32 mouse cellular contexts compared by ENCODE assay signal in genomic region chr10:78095221-78095620, GRCm38 (mm10). TPM values are rescaled to one million over a fixed set of nuclear protein-coding genes. Genes with fewer than 3 reads are reported as not detected.
DNase-seq lines count a peak whose midpoint lies in the region; ATAC-seq and TF ChIP-seq lines count a peak whose summit lies in the region.
"Had no signal": no experiment of that assay in that cellular context is flagged by ENCODE, and none has a peak within 500 bp of the region (broad histone marks: within the 10 kb centered on the region; RNA-seq: fewer than 3 reads in every experiment).

No protein-coding gene starts in this region.

- TF ChIP-seq EP300 in lung, postnatal 0 days (IDR thresholded peaks at IDR 0.05) = no peak

- ATAC-seq in lung, postnatal 0 days = 0 out of 2 replicates have a peak, but pooled peaks have one; percentile 17
- ATAC-seq: activated CD4-positive, CD25-positive, alpha-beta regulatory T cell, adult 4 months; CD4-positive, CD25-positive, alpha-beta regulatory T cell, adult 4 months; forebrain, embryonic 14.5 days; forebrain, embryonic 16.5 days; Patski had no signal

- DNase-seq in heart, adult 11 months = peak; percentile 92
- no peak for DNase-seq in heart, adult 18-20 months
- DNase-seq in lung, postnatal 0 days (ENCODE audit: low spot score) = peak; percentile 11
- no peak for DNase-seq in lung, postnatal 14 days
- no peak for DNase-seq in thymus, postnatal 0 days (ENCODE audit: low spot score)
- DNase-seq: adrenal gland, adult 8-10 months; adrenal gland, postnatal 14 days; adrenal gland, postnatal 36 days; B cell, adult 2 months; cerebellum, adult 11 months; cerebellum, adult 18-20 months; cerebellum, adult 8-10 months; cerebellum, adult 9-11 months; cerebellum, postnatal 14 days; cerebellum, postnatal 36 days; embryo, embryonic 11 days had no signal

- no peak overlapping the region for H3K9ac ChIP-seq in lung, postnatal 0 days (replicated peaks; ENCODE audit: low read depth)
- H3K9ac ChIP-seq: embryonic facial prominence, embryonic 13.5 days; embryonic facial prominence, embryonic 15.5 days; forebrain, embryonic 12.5 days had no signal

- TF ChIP-seq POLR2A in bone marrow macrophage, adult 2 months (IDR thresholded peaks at IDR 0.05; ENCODE audit: borderline replicate concordance, low read depth, low read length) = no peak

- no peaks in the 10 kb centered on the region for H3K9me3 ChIP-seq in lung, postnatal 0 days (ENCODE audit: low read length)
- H3K9me3 ChIP-seq: embryonic facial prominence, embryonic 13.5 days; embryonic facial prominence, embryonic 15.5 days; forebrain, embryonic 12.5 days; G1E had no signal

- H3K4me1 ChIP-seq in lung, postnatal 0 days (ENCODE audit: insufficient read depth, low read depth, low read length) = no peaks in the 10 kb centered on the region
- H3K4me1 ChIP-seq in bone marrow macrophage, adult 2 months (ENCODE audit: control insufficient read depth, insufficient read depth, low read length) = peaks cover 21% of the 10 kb centered on the region
- H3K4me1 ChIP-seq: embryonic facial prominence, embryonic 13.5 days; embryonic facial prominence, embryonic 15.5 days; forebrain, embryonic 10.5 days; forebrain, embryonic 12.5 days had no signal

- H3K4me3 ChIP-seq in lung, postnatal 0 days (ENCODE audit: low read depth, low read length) = no peak overlapping the region
- H3K4me3 ChIP-seq in bone marrow macrophage, adult 2 months (ENCODE audit: insufficient read depth, low read length) = no peak overlapping the region
- H3K4me3 ChIP-seq: embryonic facial prominence, embryonic 13.5 days; embryonic facial prominence, embryonic 15.5 days; erythroblast, embryonic 14.5 days; forebrain, embryonic 10.5 days; forebrain, embryonic 12.5 days had no signal

- no peak overlapping the region for H3K27ac ChIP-seq in lung, postnatal 0 days (ENCODE audit: low read length)
- peak overlapping the region; percentile 57 for H3K27ac ChIP-seq in bone marrow macrophage, adult 2 months (ENCODE audit: insufficient read depth, low read depth, low read length)
- H3K27ac ChIP-seq: embryonic facial prominence, embryonic 13.5 days; embryonic facial prominence, embryonic 15.5 days; forebrain, embryonic 10.5 days; forebrain, embryonic 12.5 days had no signal

- no peaks in the 10 kb centered on the region for H3K36me3 ChIP-seq in lung, postnatal 0 days (ENCODE audit: insufficient read depth, low read length)
- H3K36me3 ChIP-seq: embryonic facial prominence, embryonic 13.5 days; embryonic facial prominence, embryonic 15.5 days; forebrain, embryonic 10.5 days; forebrain, embryonic 12.5 days; G1E had no signal

- no peaks in the 10 kb centered on the region for H3K27me3 ChIP-seq in lung, postnatal 0 days (replicated peaks; ENCODE audit: insufficient read depth, low read length)
- H3K27me3 ChIP-seq: embryonic facial prominence, embryonic 13.5 days; embryonic facial prominence, embryonic 15.5 days; forebrain, embryonic 12.5 days; Patski had no signal

- H3K4me2 ChIP-seq in lung, postnatal 0 days (replicated peaks; ENCODE audit: low read depth, low read length) = no peak overlapping the region
- H3K4me2 ChIP-seq: embryonic facial prominence, embryonic 13.5 days; embryonic facial prominence, embryonic 15.5 days; forebrain, embryonic 12.5 days had no signal

- no peak for TF ChIP-seq CTCF in lung, postnatal 0 days (IDR thresholded peaks at IDR 0.05)
- TF ChIP-seq CTCF in bone marrow macrophage, adult 2 months (IDR thresholded peaks at IDR 0.05; ENCODE audit: low read depth, low read length) = no peak

RNA-seq across cellular contexts. Expression of gene Icosl, which starts 26.1 kb away (rescaled TPM):
- 1 to 10 TPM; 5.7 to 8.4 TPM for total RNA-seq in heart, adult 18-20 months (2021)
- 5.4 and 5.8 TPM in 2 replicates for polyA plus RNA-seq in lung, postnatal 0 days (2015; fragmentation: Nextera tagmentation; extraction: Ambion mirVana)
- 18.6 and 20.8 TPM in 2 replicates for polyA plus RNA-seq in bone marrow macrophage, adult 2 months (2012; ENCODE audit: insufficient read depth, insufficient read length, missing spikeins)
- polyA plus RNA-seq in thymus, postnatal 0 days (2015; fragmentation: Nextera tagmentation; extraction: Ambion mirVana) = 6.2 and 6.7 TPM in 2 replicates
- polyA plus RNA-seq: G1E had no signal

RNA-seq across cellular contexts. Expression of gene Aire, which starts 51.8 kb away (rescaled TPM):
- total RNA-seq in heart, adult 18-20 months (2021) = not detected
- polyA plus RNA-seq in lung, postnatal 0 days (2015; fragmentation: Nextera tagmentation; extraction: Ambion mirVana) = not detected in 2 replicates
- polyA plus RNA-seq in bone marrow macrophage, adult 2 months (2012; ENCODE audit: insufficient read depth, insufficient read length, missing spikeins) = not detected in 2 replicates
- 8.8 and 10.1 TPM in 2 replicates for polyA plus RNA-seq in thymus, postnatal 0 days (2015; fragmentation: Nextera tagmentation; extraction: Ambion mirVana)
- total RNA-seq: adrenal gland, adult 18-20 months; adrenal gland, adult 8-10 months; adrenal gland, postnatal 14 days; adrenal gland, postnatal 36 days; common myeloid progenitor, adult 5-6 weeks; G1E had no signal
- polyA plus RNA-seq: erythroblast, embryonic 14.5 days had no signal

RNA-seq across cellular contexts. Expression of gene Dnmt3l, which starts 53.5 kb away (rescaled TPM):
- not detected for total RNA-seq in heart, adult 18-20 months (2021)
- 0.36 TPM in 1 of 2 replicates, not detected in the other for polyA plus RNA-seq in lung, postnatal 0 days (2015; fragmentation: Nextera tagmentation; extraction: Ambion mirVana)
- polyA plus RNA-seq in bone marrow macrophage, adult 2 months (2012; ENCODE audit: insufficient read depth, insufficient read length, missing spikeins) = 1.5 and 2.2 TPM in 2 replicates
- polyA plus RNA-seq in thymus, postnatal 0 days (2015; fragmentation: Nextera tagmentation; extraction: Ambion mirVana) = 0.69 and 1.1 TPM in 2 replicates
- polyA plus RNA-seq: activated CD4-positive, CD25-positive, alpha-beta regulatory T cell, adult 4 months; brain, embryonic 14.5 days; CD4-positive, CD25-positive, alpha-beta regulatory T cell, adult 4 months; embryonic facial prominence, embryonic 11.5 days; erythroblast, embryonic 14.5 days; forebrain, embryonic 10.5 days; forebrain, embryonic 12.5 days; forebrain, embryonic 14.5 days; forebrain, embryonic 16.5 days; G1E had no signal

Comparison
In these comparisons a context has a peak if more than half of its experiments do, and no peak if none do; other contexts are left out.
1. DNase-seq: peak in heart, adult 11 months (single experiment) and lung, postnatal 0 days (single experiment); none in heart, adult 18-20 months (0 of 2), lung, postnatal 14 days (single experiment) and thymus, postnatal 0 days (single experiment).